Mouse (Mus musculus): ENCODE measurements at regions not wholly inside any gene's neighbourhood (a gene's known extent, or its start where the extent isn't known, plus 50 kb on each side); places are given as distances from the start of the nearest gene placed in this dataset.

GRCm38 (mm10) chr11:64217181-64217580 is 137.9 kb upstream of the Cox10 start:
- TF ChIP-seq CTCF (IDR thresholded peaks at IDR 0.05), result no peak
- no peak for TF ChIP-seq EP300 (IDR thresholded peaks at IDR 0.05)
